Mouse (Mus musculus): ENCODE results near the gene 2210407C18Rik. TPM values are rescaled to one million over a fixed set of nuclear protein-coding genes. Genes with fewer than 3 reads are reported as not detected.

2210407C18Rik gene
- polyA plus RNA-seq, 1 experiment from 2014 or later = not detected

GRCm38 (mm10) chr11:58604688-58605087 lies 11.2 kb downstream of the 2210407C18Rik start:
- Histone ChIP-seq H3K27me3 (ENCODE audit: control insufficient read depth, insufficient read depth, low read length) (no peaks in the 10 kb centered on the region), H3K36me3 (replicated peaks; ENCODE audit: control insufficient read depth, insufficient read depth) (no peaks in the 10 kb centered on the region), H3K4me1 (replicated peaks; ENCODE audit: control insufficient read depth, insufficient read depth, low read length) (no peaks in the 10 kb centered on the region), H3K9ac (no peak overlapping the region), H3K9me3 (ENCODE audit: control insufficient read depth, low read length) (no peaks in the 10 kb centered on the region), H3K4me2 (replicated peaks) (no peak overlapping the region), H3K4me3 (replicated peaks; ENCODE audit: low read length) (no peak overlapping the region), H3K27ac (no peak overlapping the region)
- WGBS = 73% methylated on average over 2 of the region's 2 CpGs
- no peak for ATAC-seq (ENCODE audit: low FRiP score)
- no peak for DNase-seq (ENCODE audit: low spot score)

GRCm38 (mm10) chr11:58602800-58603560 lies 12.9 kb downstream of the 2210407C18Rik start:
- DNase-seq (ENCODE audit: low spot score) (no peak), ATAC-seq (ENCODE audit: low FRiP score) (no peak)
- WGBS = 82% methylated on average over 6 of the region's 6 CpGs
- Histone ChIP-seq H3K27me3 (ENCODE audit: control insufficient read depth, insufficient read depth, low read length) (no peaks in the 10 kb centered on the region), H3K27ac (no peak overlapping the region), H3K4me1 (replicated peaks; ENCODE audit: control insufficient read depth, insufficient read depth, low read length) (no peaks in the 10 kb centered on the region), H3K9ac (no peak overlapping the region), H3K4me2 (replicated peaks) (no peak overlapping the region), H3K4me3 (replicated peaks; ENCODE audit: low read length) (no peak overlapping the region), H3K36me3 (replicated peaks; ENCODE audit: control insufficient read depth, insufficient read depth) (no peaks in the 10 kb centered on the region), H3K9me3 (ENCODE audit: control insufficient read depth, low read length) (no peaks in the 10 kb centered on the region)

DNA sequence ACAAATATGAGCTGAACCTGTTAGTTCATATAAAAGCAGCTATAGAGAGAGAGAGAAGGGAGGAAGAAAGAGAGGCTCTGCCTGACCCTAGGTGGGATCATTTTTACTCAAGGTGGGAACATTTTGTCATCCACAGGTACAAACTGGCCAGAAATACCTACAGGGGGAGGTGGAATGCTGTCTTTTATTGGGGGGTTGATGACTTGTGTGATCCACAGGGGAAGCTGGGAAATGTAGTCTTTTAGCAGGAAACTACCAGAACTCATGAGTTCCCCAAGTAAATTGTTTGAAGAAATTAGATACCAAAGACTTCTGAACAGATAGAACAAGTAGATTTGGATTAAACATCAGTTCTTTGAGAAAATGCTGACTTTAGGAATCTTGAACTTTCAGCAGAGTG lies 13.8 kb downstream of the 2210407C18Rik start:
- H3K27me3 ChIP-seq (ENCODE audit: control insufficient read depth, insufficient read depth, low read length) = no peaks in the 10 kb centered on the region
- H3K9ac ChIP-seq = no peak overlapping the region
- H3K4me3 ChIP-seq (replicated peaks; ENCODE audit: low read length) = no peak overlapping the region
- ATAC-seq (ENCODE audit: low FRiP score) = no peak
- H3K27ac ChIP-seq = no peak overlapping the region
- H3K4me2 ChIP-seq (replicated peaks) = no peak overlapping the region
- no peak for DNase-seq (ENCODE audit: low spot score)
- H3K9me3 ChIP-seq (ENCODE audit: control insufficient read depth, low read length) = no peaks in the 10 kb centered on the region
- no peaks in the 10 kb centered on the region for H3K4me1 ChIP-seq (replicated peaks; ENCODE audit: control insufficient read depth, insufficient read depth, low read length)
- no peaks in the 10 kb centered on the region for H3K36me3 ChIP-seq (replicated peaks; ENCODE audit: control insufficient read depth, insufficient read depth)

- no peaks in the 10 kb centered on the region for H3K4me1 ChIP-seq (replicated peaks; ENCODE audit: control insufficient read depth, insufficient read depth, low read length)
- WGBS = 89% methylated on average over 13 of the region's 13 CpGs
- H3K36me3 ChIP-seq (replicated peaks; ENCODE audit: control insufficient read depth, insufficient read depth) = no peaks in the 10 kb centered on the region
- no peaks in the 10 kb centered on the region for H3K9me3 ChIP-seq (ENCODE audit: control insufficient read depth, low read length)
- DNase-seq (ENCODE audit: low spot score) (no peak), ATAC-seq (ENCODE audit: low FRiP score) (no peak)
- no peak overlapping the region for H3K27ac ChIP-seq
- no peak overlapping the region for H3K9ac ChIP-seq
- H3K27me3 ChIP-seq (ENCODE audit: control insufficient read depth, insufficient read depth, low read length) = no peaks in the 10 kb centered on the region
- no peak overlapping the region for H3K4me3 ChIP-seq (replicated peaks; ENCODE audit: low read length)
- H3K4me2 ChIP-seq (replicated peaks) = no peak overlapping the region
Observed at GRCm38 (mm10) chr11:58597837-58598236, 18.0 kb downstream of the 2210407C18Rik start.

- ATAC-seq (ENCODE audit: low FRiP score) = no peak
- Histone ChIP-seq H3K9me3 (ENCODE audit: control insufficient read depth, low read length) (no peaks in the 10 kb centered on the region), H3K27me3 (ENCODE audit: control insufficient read depth, insufficient read depth, low read length) (no peaks in the 10 kb centered on the region), H3K9ac (no peak within 1 kb of the TSS), H3K4me3 (replicated peaks; ENCODE audit: low read length) (no peak within 1 kb of the TSS), H3K4me1 (replicated peaks; ENCODE audit: control insufficient read depth, insufficient read depth, low read length) (no peaks in the 10 kb centered on the region), H3K4me2 (replicated peaks) (no peak within 1 kb of the TSS), H3K27ac (no peak within 1 kb of the TSS), H3K36me3 (replicated peaks; ENCODE audit: control insufficient read depth, insufficient read depth) (no peaks in the 10 kb centered on the region)
- DNase-seq (ENCODE audit: low spot score) = no peak
- WGBS = 83% methylated on average over 6 of the region's 6 CpGs
Observed at GRCm38 (mm10) chr11:58594814-58595213, 21.1 kb downstream of the 2210407C18Rik start, which contains the start of gene Olfr324. Gene Olfr324, plus strand, starts transcription at chr11:58595114.

DNA sequence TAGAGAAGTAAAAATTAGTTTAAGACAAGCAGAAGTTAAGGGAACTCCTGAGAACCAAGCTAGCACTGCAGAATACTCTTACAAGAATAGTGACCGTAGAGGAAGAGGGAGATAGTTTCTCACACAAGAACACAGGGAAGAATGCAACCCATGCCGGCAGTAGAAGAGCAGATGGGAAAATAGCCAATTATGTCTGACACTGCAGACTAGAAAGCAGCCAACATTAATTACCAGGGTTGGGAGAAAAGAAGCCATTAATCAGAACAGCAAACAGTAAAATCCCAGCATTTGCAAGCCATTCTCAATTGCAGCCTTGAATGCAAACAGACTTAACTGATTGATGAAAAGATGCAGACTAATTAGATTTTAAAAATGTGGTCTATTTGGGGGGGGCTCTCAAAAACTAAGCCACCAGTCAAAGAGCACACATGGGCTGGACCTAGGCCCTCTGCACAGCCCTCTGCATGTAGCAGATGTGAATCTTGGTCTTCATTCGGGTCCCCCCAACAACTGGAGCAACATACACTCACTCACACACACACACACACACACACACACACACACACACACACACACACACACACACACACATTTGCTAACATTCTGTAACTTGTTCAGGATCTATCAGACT lies 27.1 kb downstream of the 2210407C18Rik start:
- 47% methylated on average over 3 of the region's 3 CpGs for WGBS
- ATAC-seq (ENCODE audit: low FRiP score) (no peak), DNase-seq (ENCODE audit: low spot score) (no peak)
- no peak overlapping the region for H3K4me2 ChIP-seq (replicated peaks)
- H3K9ac ChIP-seq = no peak overlapping the region
- H3K9me3 ChIP-seq (ENCODE audit: control insufficient read depth, low read length) = no peaks in the 10 kb centered on the region
- H3K4me1 ChIP-seq (replicated peaks; ENCODE audit: control insufficient read depth, insufficient read depth, low read length) = no peaks in the 10 kb centered on the region
- H3K4me3 ChIP-seq (replicated peaks; ENCODE audit: low read length) = no peak overlapping the region
- H3K27ac ChIP-seq = no peak overlapping the region
- H3K36me3 ChIP-seq (replicated peaks; ENCODE audit: control insufficient read depth, insufficient read depth) = no peaks in the 10 kb centered on the region
- H3K27me3 ChIP-seq (ENCODE audit: control insufficient read depth, insufficient read depth, low read length) = no peaks in the 10 kb centered on the region

- Histone ChIP-seq H3K36me3 (replicated peaks; ENCODE audit: control insufficient read depth, insufficient read depth) (no peaks in the 10 kb centered on the region), H3K9ac (no peak overlapping the region), H3K9me3 (ENCODE audit: control insufficient read depth, low read length) (no peaks in the 10 kb centered on the region), H3K4me1 (replicated peaks; ENCODE audit: control insufficient read depth, insufficient read depth, low read length) (no peaks in the 10 kb centered on the region), H3K27me3 (ENCODE audit: control insufficient read depth, insufficient read depth, low read length) (no peaks in the 10 kb centered on the region), H3K27ac (no peak overlapping the region), H3K4me3 (replicated peaks; ENCODE audit: low read length) (no peak overlapping the region), H3K4me2 (replicated peaks) (no peak overlapping the region)
- DNase-seq (ENCODE audit: low spot score) (peak; percentile 52), ATAC-seq (ENCODE audit: low FRiP score) (no peak)
- 70% methylated on average over 7 of the region's 7 CpGs for WGBS
Observed at GRCm38 (mm10) chr11:58587898-58588348, 28.0 kb downstream of the 2210407C18Rik start.

DNA sequence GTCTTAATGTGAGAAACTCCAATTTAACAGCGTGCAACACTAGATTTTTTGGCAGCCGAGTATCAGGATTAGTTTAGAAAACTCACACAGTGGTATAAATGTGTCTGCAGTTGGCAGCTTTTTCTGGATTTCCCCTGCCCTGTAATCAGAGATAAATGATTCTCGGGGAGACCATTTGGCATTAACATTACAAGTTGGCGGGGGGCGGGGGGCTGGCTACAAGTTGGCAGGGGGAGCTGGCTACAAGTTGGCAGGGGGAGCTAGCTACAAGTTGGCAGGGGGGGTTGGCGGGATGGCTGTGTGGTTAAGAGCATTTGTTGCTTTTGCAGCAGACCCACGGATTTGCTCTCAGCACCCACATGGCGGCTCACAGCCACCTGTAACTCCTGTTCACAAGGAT lies 37.2 kb downstream of the 2210407C18Rik start:
- 73% methylated on average over 8 of the region's 8 CpGs for WGBS
- Histone ChIP-seq H3K4me1 (replicated peaks; ENCODE audit: control insufficient read depth, insufficient read depth, low read length) (no peaks in the 10 kb centered on the region), H3K4me2 (replicated peaks) (no peak overlapping the region), H3K27ac (no peak overlapping the region), H3K4me3 (replicated peaks; ENCODE audit: low read length) (no peak overlapping the region), H3K36me3 (replicated peaks; ENCODE audit: control insufficient read depth, insufficient read depth) (no peaks in the 10 kb centered on the region), H3K9me3 (ENCODE audit: control insufficient read depth, low read length) (no peaks in the 10 kb centered on the region), H3K9ac (no peak overlapping the region), H3K27me3 (ENCODE audit: control insufficient read depth, insufficient read depth, low read length) (no peaks in the 10 kb centered on the region)
- no peak for ATAC-seq (ENCODE audit: low FRiP score)
- DNase-seq (ENCODE audit: low spot score) = no peak

- H3K4me1 ChIP-seq (replicated peaks; ENCODE audit: control insufficient read depth, insufficient read depth, low read length) = no peaks in the 10 kb centered on the region
- no peak within 1 kb of the TSS for H3K9ac ChIP-seq
- no peak for ATAC-seq (ENCODE audit: low FRiP score)
- H3K4me2 ChIP-seq (replicated peaks) = no peak within 1 kb of the TSS
- no peaks in the 10 kb centered on the region for H3K9me3 ChIP-seq (ENCODE audit: control insufficient read depth, low read length)
- no peaks in the 10 kb centered on the region for H3K36me3 ChIP-seq (replicated peaks; ENCODE audit: control insufficient read depth, insufficient read depth)
- no peak within 1 kb of the TSS for H3K27ac ChIP-seq
- DNase-seq (ENCODE audit: low spot score) = no peak
- 85% methylated on average over 1 of the region's 1 CpGs for WGBS
- H3K4me3 ChIP-seq (replicated peaks; ENCODE audit: low read length) = no peak within 1 kb of the TSS
- no peaks in the 10 kb centered on the region for H3K27me3 ChIP-seq (ENCODE audit: control insufficient read depth, insufficient read depth, low read length)
Observed at GRCm38 (mm10) chr11:58577430-58577829, 38.4 kb downstream of the 2210407C18Rik start, which contains the start of gene Olfr325. Gene Olfr325, plus strand, starts transcription at chr11:58577730.
